Mouse (Mus musculus) left cerebral cortex, postnatal 25 days (tissue): ENCODE measurements around the gene Adamtsl5. TPM values are rescaled to one million over a fixed set of nuclear protein-coding genes. Genes with fewer than 3 reads are reported as not detected.

Source experiments
- DNase-seq, 2 experiments: peaks; one replicate each; pipeline ENCODE4 v3.0.0; 2022; ENCODE audit warnings: low spot score in 2 of 2, mixed read lengths in 1 of 2
- intact Hi-C: fragments of 180-260 bp; cut with DNase I; formaldehyde crosslinking; loops from one replicate; pipeline ENCODE4 v1.15.1; 2025
- total RNA-seq, 2 experiments: library from RNA; stranded (reverse); gene quantifications; 2 replicates each; pipeline ENCODE4 v1.2.3; 2021

Gene Adamtsl5
- total RNA-seq, 2 experiments from 2014 or later = 5.1 to 7.4 TPM

- DNase-seq = peak; percentile 76 to 86
- intact Hi-C loops = loop anchor here (1.0 to 10.0 kb wide), 4 partner anchors 23 to 199 kb away; partner anchors contain the start of genes 1600002K03Rik, Apc2 and Efna2
These were observed 25.9 kb upstream of the Adamtsl5 start for GRCm38 (mm10) chr10:80374063-80374462.

GRCm38 (mm10) chr10:80372706-80373105 is 24.5 kb upstream of the Adamtsl5 start:
- peak in 1 of 2 experiments; percentile 83 for DNase-seq
- intact Hi-C loops = loop anchor here (2.0 to 10.0 kb wide), 2 partner anchors 16 to 198 kb away; partner anchors contain the start of genes 1600002K03Rik, Efna2 and Plk5

DNA sequence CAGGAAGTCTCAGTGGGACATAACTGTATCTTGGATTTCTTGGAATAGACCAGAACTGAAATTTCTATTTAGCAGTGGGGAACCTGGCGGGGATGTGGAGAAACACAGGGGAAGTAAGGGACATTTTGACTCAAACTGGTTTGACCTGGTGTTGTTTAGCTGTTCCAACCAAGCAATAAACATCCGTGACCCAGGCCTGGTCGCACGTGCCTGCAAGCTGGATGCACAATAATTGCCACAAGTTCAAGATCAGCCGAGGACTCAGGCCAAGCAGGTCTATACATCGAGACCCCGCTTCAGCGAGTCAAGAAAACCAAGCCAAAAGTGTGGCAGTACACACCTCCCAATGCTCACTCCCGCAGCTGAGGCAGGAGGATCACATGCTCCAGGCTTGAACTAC is 23.8 kb upstream of the Adamtsl5 start:
- intact Hi-C loops = loop anchor here (2.0 to 10.0 kb wide), 2 partner anchors 15 to 197 kb away; partner anchors contain the start of genes 1600002K03Rik, Efna2 and Plk5

DNA sequence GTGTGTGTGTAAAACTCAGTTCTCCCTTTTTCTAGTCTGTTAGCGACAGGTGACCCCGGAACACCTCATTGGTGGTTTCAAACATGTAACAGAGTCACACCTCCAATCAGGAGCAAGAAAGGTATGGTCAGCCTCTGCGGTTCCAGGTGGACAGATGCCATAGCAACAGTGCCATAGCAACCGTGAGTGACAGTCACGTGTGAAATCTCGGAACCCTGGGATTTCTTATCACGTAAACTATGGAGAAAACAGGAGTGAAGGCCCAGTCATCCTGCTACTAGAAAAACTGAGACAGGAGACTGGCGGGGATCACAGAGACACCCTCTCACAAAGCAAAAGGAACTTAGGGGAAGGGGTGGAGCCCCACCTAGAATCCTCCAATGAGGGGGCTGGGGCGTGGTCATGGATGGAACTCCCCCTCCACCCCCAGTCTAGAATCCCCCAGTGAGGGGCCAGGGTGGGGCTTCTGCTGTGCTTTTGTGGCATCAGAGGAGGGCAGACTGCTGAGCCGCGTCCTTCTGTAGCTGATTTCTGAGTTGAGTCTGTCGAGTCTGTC is 23.3 kb upstream of the Adamtsl5 start:
- intact Hi-C loops = loop anchor here (10.0 kb wide), 1 partner anchor 197 kb away; the partner anchor contains the start of genes 1600002K03Rik and Efna2

More for the DNA sequence above, 23.8 kb upstream of the Adamtsl5 start:
- DNase-seq = no peak

GRCm38 (mm10) chr10:80369995-80370747 is 22.0 kb upstream of the Adamtsl5 start:
- DNase-seq = peak; percentile 43 to 81
- intact Hi-C loops = loop anchor here (10.0 kb wide), 1 partner anchor 195 kb away; the partner anchor contains the start of genes 1600002K03Rik and Efna2

More for the DNA sequence above, 23.3 kb upstream of the Adamtsl5 start:
- peak; percentile 68 to 79 for DNase-seq

DNA sequence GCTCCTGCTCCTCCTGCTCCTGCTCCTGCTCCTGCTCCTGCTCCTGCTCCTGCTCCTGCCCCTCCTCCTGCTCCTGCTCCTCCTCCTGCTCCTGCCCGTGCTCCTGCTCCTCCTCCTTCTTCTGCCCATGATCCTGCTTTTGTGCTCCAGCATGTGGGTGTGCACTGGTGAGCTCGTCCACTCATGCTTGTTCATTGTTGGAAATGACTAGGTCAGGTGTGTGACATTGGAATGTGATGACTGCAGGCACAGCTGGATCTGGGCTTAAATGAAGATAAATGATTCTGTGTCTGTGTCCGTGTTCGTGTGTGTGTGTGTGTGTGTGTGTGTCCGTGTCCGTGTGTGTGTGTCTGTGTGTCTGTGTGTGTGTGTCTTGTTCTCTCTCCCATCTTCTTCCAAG is 20.2 kb upstream of the Adamtsl5 start:
- no peak for DNase-seq
- intact Hi-C loops = no loop called here

- intact Hi-C loops = no loop called here
- no peak for DNase-seq
These were observed 19.7 kb upstream of the Adamtsl5 start for GRCm38 (mm10) chr10:80367954-80368353.

DNA sequence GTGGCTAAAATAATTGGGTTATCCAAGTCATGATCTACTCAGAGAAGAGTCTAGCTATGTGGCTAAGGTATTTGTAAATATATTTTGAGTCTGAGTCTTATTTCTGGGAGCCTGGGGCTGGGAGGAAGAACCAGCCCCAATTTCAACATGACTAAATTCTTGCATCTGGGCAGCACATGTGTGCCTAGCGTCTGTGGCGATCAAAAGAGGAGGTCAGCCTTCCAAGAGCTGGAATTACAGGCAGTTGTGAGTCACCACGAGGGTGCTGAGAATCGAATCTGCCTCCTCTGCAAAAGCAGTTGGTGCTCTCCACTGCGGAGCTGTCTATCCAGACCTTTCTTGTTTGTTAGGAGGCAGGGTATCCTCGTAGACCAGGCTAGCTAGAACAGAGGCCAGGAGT is 17.5 kb upstream of the Adamtsl5 start:
- intact Hi-C loops = no loop called here
- no peak for DNase-seq

DNA sequence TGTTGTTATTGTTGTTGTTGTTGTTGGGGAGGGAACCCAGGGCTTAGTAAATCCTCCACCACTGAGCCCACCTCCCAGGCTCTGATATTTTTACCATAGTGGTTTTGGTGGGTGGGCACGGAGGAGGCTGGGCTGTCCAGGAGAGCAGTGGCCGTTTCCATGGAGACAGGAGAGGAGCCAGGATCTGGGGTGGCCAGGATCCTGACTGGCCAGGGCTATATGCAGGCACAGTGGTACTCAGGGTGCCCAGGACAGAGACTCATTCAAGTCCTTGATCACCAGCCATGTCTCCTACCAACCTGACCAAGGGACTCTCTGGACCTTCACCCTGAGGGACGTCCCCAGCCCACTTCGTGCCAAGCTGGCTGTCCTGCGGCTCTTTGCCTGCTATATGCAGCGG is 15.5 kb upstream of the Adamtsl5 start:
- intact Hi-C loops = no loop called here
- DNase-seq = no peak

GRCm38 (mm10) chr10:80357994-80358639 is 9.9 kb upstream of the Adamtsl5 start:
- intact Hi-C loops = loop anchor here (2.0 kb wide), 1 partner anchor 15 kb away; no protein-coding TSS in a partner anchor
- no peak for DNase-seq

DNA sequence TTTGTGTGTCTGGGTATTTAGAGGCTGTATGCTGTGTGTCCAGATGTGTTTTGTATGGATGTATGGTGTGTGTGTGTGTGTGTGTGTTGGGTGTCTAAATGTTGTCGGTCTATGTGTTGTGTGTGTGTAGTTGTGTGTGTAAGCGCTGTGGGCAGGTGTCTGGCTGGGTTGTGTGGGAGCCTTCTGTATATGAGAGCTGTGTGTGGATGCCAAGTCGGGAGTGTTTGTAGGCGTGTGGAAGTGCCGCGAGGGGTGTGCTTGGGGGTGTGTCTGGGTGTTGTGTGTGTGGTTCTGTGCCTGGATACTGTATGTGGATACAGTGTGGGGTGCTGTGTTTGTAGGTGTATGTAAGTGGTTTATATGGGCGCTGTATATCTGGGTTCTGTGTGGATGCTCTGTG is 9.1 kb upstream of the Adamtsl5 start:
- intact Hi-C loops = loop anchor here (2.0 kb wide), 1 partner anchor 15 kb away; no protein-coding TSS in a partner anchor
- DNase-seq = peak in 1 of 2 experiments; percentile 71

- intact Hi-C loops = loop anchor here (2.0 kb wide), 1 partner anchor 16 kb away; no protein-coding TSS in a partner anchor
These were observed 8.5 kb upstream of the Adamtsl5 start for GRCm38 (mm10) chr10:80356737-80357136.

DNA sequence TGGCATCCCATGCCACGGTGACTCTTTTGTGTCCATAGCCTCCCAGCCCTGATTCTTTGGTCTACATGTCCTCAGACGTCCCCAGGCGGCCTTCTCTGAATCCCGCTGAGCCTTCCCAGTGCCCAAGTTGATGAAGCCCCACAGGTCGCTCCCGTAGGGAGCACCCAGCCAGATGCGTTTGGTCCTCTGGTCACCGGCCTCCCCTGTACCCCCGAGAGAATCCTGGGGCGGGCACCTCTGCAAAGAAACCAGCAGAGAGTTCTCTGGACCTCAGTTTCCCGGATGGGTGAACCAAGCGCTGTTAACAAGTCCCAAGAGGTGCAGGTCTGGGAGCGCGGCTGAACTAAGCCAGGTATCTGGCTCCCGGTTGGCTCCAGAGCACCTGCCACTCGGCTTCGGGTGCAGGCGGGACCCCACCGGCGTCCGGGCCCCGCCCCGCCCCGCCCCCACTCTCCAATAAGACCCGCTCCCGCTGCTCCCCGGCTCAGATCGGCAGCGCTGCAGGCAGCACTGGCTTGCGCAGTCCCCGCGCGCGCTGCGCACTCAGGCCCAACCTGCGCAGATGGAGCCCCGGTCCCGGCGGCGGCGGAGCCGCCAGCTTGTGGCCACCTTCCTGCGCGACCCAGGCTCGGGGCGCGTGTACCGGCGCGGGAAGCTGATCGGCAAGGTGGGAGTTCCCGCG is 7.9 kb upstream of the Adamtsl5 start, which contains the start of gene Plk5:
Gene Plk5, plus strand, starts transcription at position 459 of the 682 bp plus-strand sequence.
- intact Hi-C loops = loop anchor here (2.0 kb wide), 1 partner anchor 17 kb away; no protein-coding TSS in a partner anchor
- DNase-seq = peak in 1 of 2 experiments; percentile 47

More at GRCm38 (mm10) chr10:80356737-80357136, 8.5 kb upstream of the Adamtsl5 start:
- DNase-seq = no peak

DNA sequence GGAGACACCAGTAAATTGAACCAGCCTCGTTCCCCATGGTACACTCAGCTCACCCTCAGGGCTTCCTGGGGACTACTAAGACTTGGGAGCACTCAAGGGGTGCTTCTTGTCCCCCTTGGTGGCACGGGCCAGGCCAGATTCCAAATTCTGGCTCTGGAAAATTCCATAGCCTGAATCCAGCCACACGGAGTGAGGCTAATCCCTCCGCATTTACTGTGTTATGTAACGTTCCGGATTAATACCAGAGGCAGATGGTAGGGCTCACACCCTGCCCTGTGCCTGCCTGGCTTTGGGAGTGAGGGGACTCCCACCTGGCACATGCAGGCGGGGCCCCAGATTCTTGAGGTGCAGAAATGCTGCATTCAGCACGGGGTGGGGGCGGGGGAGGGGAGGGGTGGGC is 7.2 kb upstream of the Adamtsl5 start:
- DNase-seq = no peak
- intact Hi-C loops = no loop called here

DNA sequence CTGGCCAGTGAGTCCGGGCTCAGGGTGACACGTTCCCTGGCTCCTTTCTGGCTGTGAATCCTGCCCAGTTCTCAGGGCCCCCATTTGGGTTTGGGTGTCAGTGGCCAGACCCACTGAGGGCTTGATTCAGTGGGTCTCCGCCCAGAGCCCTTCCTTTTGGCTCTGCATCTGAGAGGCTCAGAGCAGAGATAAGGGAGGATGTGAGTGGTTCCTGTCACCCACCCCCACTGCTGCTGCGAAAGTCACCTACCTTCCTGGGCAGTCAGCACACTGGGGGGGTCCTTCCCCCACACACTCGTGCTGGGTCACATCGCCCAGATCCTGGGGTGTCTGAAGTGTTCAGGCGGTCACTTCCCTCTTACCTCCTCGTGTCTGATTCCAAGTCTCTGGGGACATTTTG is 4.5 kb upstream of the Adamtsl5 start:
- intact Hi-C loops = no loop called here
- no peak for DNase-seq

DNA sequence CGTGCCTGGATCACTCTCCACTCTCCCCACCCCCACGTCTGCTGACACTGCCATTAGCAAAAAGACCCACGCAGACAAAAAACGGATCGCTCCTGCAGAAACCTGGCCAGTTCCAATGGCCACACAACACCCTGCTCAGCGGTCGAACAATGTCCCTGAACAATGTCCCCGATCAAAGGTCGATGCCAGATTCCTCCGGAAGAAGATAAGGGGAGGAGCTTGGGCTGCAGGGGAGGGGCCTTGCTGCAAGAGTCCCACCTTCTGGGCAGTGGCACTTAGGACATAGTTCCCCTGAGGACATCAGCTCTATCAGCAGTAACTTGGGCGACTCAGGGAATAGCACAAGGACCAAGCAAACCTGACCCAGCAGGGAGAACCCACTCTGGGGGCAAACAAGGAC is 3.7 kb upstream of the Adamtsl5 start:
- intact Hi-C loops = loop anchor here (2.0 kb wide), 1 partner anchor 23 kb away; no protein-coding TSS in a partner anchor
- no peak for DNase-seq

DNA sequence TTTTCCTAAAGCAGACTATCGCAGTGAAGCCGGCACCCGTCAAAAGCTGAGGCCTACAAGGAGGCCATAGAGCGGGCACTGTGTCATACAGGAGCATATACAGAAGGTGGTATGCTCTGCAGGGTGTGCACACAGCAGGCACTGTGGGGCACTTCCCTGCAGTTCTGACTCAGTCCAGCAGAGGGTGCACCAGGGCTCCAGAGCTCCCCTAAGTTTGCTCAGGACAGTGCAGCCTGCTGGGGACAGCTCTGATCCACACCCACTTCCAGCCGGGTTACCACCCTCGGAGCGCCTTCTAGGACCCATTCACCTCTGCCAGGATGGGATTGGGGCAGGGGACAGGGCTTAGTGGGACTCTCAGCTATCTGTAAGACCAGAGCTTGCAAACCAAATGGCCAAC is 2.1 kb upstream of the Adamtsl5 start:
- intact Hi-C loops = loop anchor here (2.0 kb wide), 1 partner anchor 25 kb away; no protein-coding TSS in a partner anchor
- DNase-seq = peak; percentile 78 to 82

- intact Hi-C loops = loop anchor here (2.0 kb wide), 1 partner anchor 54 kb away; the partner anchor contains the start of gene Apc2
- no peak for DNase-seq
These were observed 769 bp upstream of the Adamtsl5 start for GRCm38 (mm10) chr10:80348981-80349380.

GRCm38 (mm10) chr10:80347514-80347967 is 671 bp downstream of the Adamtsl5 start:
- DNase-seq = no peak
- intact Hi-C loops = no loop called here
